Mouse (Mus musculus) cortical plate, adult 2 months (tissue): Measurements from ENCODE around the gene Fam43a. TPM values are rescaled to one million over a fixed set of nuclear protein-coding genes. Genes with fewer than 3 reads are reported as not detected.

Experiments used
- H3K27ac ChIP-seq: fragments of 200-500 bp; 2 replicates; pipeline ENCODE4 v1.5.1; 2012; ENCODE audit warnings: low read length, control low read depth, inconsistent platforms; ENCODE audit not compliant: insufficient read depth
- H3K4me1 ChIP-seq: fragments of 200-500 bp; 2 replicates; pipeline ENCODE4 v1.6.1; 2011; ENCODE audit warnings: low read length; ENCODE audit not compliant: control insufficient read depth, insufficient read depth
- H3K4me3 ChIP-seq: fragments of 200-500 bp; 2 replicates; pipeline ENCODE4 v1.5.1; 2011; ENCODE audit warnings: mild to moderate bottlenecking, low read length, control low read depth; ENCODE audit not compliant: insufficient read depth
- CTCF ChIP-seq: fragments of 200-500 bp; IDR thresholded peaks from 2 replicates; pipeline ENCODE4 v1.5.1; 2011; ENCODE audit warnings: mild to moderate bottlenecking, control low read depth, low read length; ENCODE audit not compliant: insufficient read depth; ENCODE audit errors: extremely low read depth
- POLR2A ChIP-seq: fragments of 200-500 bp; IDR thresholded peaks from 2 replicates; pipeline ENCODE4 v1.6.1; 2011; ENCODE audit warnings: mild to moderate bottlenecking, low read length, control low read depth; ENCODE audit not compliant: insufficient read depth; ENCODE audit errors: extremely low read depth
- polyA plus RNA-seq: library from polyadenylated mRNA; depleted of rRNA; stranded (reverse); fragments of >200 nt; gene quantifications from 2 replicates; pipeline ENCODE4 v1.2.3, GENCODE M21; 2012

The Fam43a gene
- polyA plus RNA-seq, 1 experiment, result 15.6 TPM

- Histone ChIP-seq H3K27ac (no peak overlapping the region), H3K4me1 (no peaks in the 10 kb centered on the region; the same call in 1 of the 2 replicates), H3K4me3 (no peak overlapping the region)
- TF ChIP-seq CTCF (0 out of 2 replicates have a peak, but pooled peaks have one; percentile 9), POLR2A (no peak)
Observed at GRCm38 (mm10) chr16:30591990-30592389, 7.5 kb upstream of the Fam43a start.

GRCm38 (mm10) chr16:30595356-30595755 is 4.2 kb upstream of the Fam43a start:
- H3K4me1 ChIP-seq, result no peaks in the 10 kb centered on the region; the same call in 1 of the 2 replicates
- TF ChIP-seq CTCF (no peak), POLR2A (no peak)
- no peak overlapping the region for H3K27ac ChIP-seq
- no peak overlapping the region for H3K4me3 ChIP-seq

GRCm38 (mm10) chr16:30595835-30596557 is 3.5 kb upstream of the Fam43a start:
- Histone ChIP-seq H3K4me3 (no peak overlapping the region), H3K4me1 (no peaks in the 10 kb centered on the region; the same call in 1 of the 2 replicates), H3K27ac (no peak overlapping the region)
- no peak for TF ChIP-seq POLR2A
- TF ChIP-seq CTCF, result no peak

- H3K4me1 ChIP-seq, result no peaks in the 10 kb centered on the region; the same call in 1 of the 2 replicates
- H3K4me3 ChIP-seq, result peak overlapping the region; percentile 3; the same call in 1 of the 2 replicates
- TF ChIP-seq CTCF, result peak; percentile 92
- no peak for TF ChIP-seq POLR2A
- no peak overlapping the region for H3K27ac ChIP-seq
Observed at GRCm38 (mm10) chr16:30596959-30597681, 2.4 kb upstream of the Fam43a start.

- Histone ChIP-seq H3K27ac (peak overlapping the region; percentile 10; the same call in 1 of the 2 replicates), H3K4me1 (no peaks in the 10 kb centered on the region; the same call in 1 of the 2 replicates), H3K4me3 (peak overlapping the region; percentile 74)
- TF ChIP-seq CTCF, result no peak
- no peak for TF ChIP-seq POLR2A
Observed at GRCm38 (mm10) chr16:30600431-30601045, 1.0 kb downstream of the Fam43a start.

GRCm38 (mm10) chr16:30601046-30601832 is 1.7 kb downstream of the Fam43a start:
- peak overlapping the region; percentile 24; the same call in 1 of the 2 replicates for H3K27ac ChIP-seq
- 0 out of 2 replicates have a peak, but pooled peaks have one; percentile 4 for TF ChIP-seq CTCF
- TF ChIP-seq POLR2A, result no peak
- no peaks in the 10 kb centered on the region; the same call in 1 of the 2 replicates for H3K4me1 ChIP-seq

GRCm38 (mm10) chr16:30601946-30602345 is 2.4 kb downstream of the Fam43a start:
- H3K27ac ChIP-seq, result 0 out of 2 replicates have a peak overlapping the region, but pooled peaks have one; percentile 24
- TF ChIP-seq CTCF, result no peak
- no peak for TF ChIP-seq POLR2A

More at GRCm38 (mm10) chr16:30601046-30601832, 1.7 kb downstream of the Fam43a start:
- H3K4me3 ChIP-seq, result peak overlapping the region; percentile 74

GRCm38 (mm10) chr16:30602684-30603530 is 3.4 kb downstream of the Fam43a start:
- H3K27ac ChIP-seq, result no peak overlapping the region
- no peaks in the 10 kb centered on the region for H3K4me1 ChIP-seq
- no peak overlapping the region for H3K4me3 ChIP-seq
- TF ChIP-seq CTCF (no peak), POLR2A (no peak)

More at GRCm38 (mm10) chr16:30601946-30602345, 2.4 kb downstream of the Fam43a start:
- H3K4me1 ChIP-seq, result no peaks in the 10 kb centered on the region
- H3K4me3 ChIP-seq, result peak overlapping the region; percentile 74

- H3K27ac ChIP-seq, result no peak overlapping the region
- TF ChIP-seq CTCF, result no peak
- no peak for TF ChIP-seq POLR2A
- H3K4me1 ChIP-seq, result no peaks in the 10 kb centered on the region
- H3K4me3 ChIP-seq, result no peak overlapping the region
Observed at GRCm38 (mm10) chr16:30603531-30603842, 4.0 kb downstream of the Fam43a start.
